Mouse (Mus musculus) embryonic facial prominence, embryonic 15.5 days (tissue): ENCODE data around the gene Cdca7l. TPM values are rescaled to one million over a fixed set of nuclear protein-coding genes. Genes with fewer than 3 reads are reported as not detected.
"Not testable (repeated sequence)": the region's sequence is repeated elsewhere in the genome, so short reads cannot be mapped to it uniquely, and the experiment has no call there.

Experiments
- ATAC-seq: fragments of 200-750 bp; cut with Nextera tagmentation; 2 replicates; pipeline ENCODE4 v1.8.0; 2017; ENCODE audit warnings: low read depth, moderate TSS enrichment; ENCODE audit not compliant: insufficient number of reproducible peaks, low FRiP score, low TSS enrichment
- H3K27ac ChIP-seq: fragments of 300-500 bp; sonication (generic); replicated peaks from 2 replicates; pipeline ENCODE4 v1.5.1; 2015; ENCODE audit warnings: mild to moderate bottlenecking, inconsistent platforms
- H3K27me3 ChIP-seq: fragments of 300-500 bp; sonication (generic); 2 replicates; pipeline ENCODE4 v1.6.1; 2015; ENCODE audit warnings: inconsistent platforms
- H3K36me3 ChIP-seq: fragments of 300-500 bp; sonication (generic); 2 replicates; pipeline ENCODE4 v1.6.1; 2015; ENCODE audit warnings: mild to moderate bottlenecking, inconsistent platforms
- H3K4me1 ChIP-seq: fragments of 300-500 bp; sonication (generic); 2 replicates; pipeline ENCODE4 v1.6.1; 2015; ENCODE audit warnings: inconsistent platforms
- H3K4me2 ChIP-seq: fragments of 300-500 bp; sonication (generic); replicated peaks from 2 replicates; pipeline ENCODE4 v1.6.1; 2015; ENCODE audit warnings: mild to moderate bottlenecking, inconsistent platforms
- H3K4me3 ChIP-seq: fragments of 300-500 bp; sonication (generic); replicated peaks from 2 replicates; pipeline ENCODE4 v1.5.1; 2015; ENCODE audit warnings: mild to moderate bottlenecking, inconsistent platforms
- H3K9ac ChIP-seq: fragments of 300-500 bp; sonication (generic); 2 replicates; pipeline ENCODE4 v1.6.1; 2015; ENCODE audit warnings: inconsistent platforms
- H3K9me3 ChIP-seq: fragments of 300-500 bp; sonication (generic); replicated peaks from 2 replicates; pipeline ENCODE4 v1.6.1; 2016; ENCODE audit warnings: inconsistent platforms
- WGBS: fragments of 180-500 bp; shearing (Covaris S2); methylation state at CpG from one replicate; pipeline ENCODE4 v1.1.7; 2015; 5-methylcytosine and 5-hydroxymethylcytosine counted together
- polyA plus RNA-seq: library from polyadenylated mRNA; unstranded; fragments of >200 nt; fragmentation: Nextera tagmentation; extraction: Ambion mirVana; gene quantifications from 2 replicates; pipeline ENCODE4 v1.2.1, GENCODE M21; 2015

The Cdca7l gene
- polyA plus RNA-seq, 1 experiment from 2014 or later, result 32.5 TPM

DNA sequence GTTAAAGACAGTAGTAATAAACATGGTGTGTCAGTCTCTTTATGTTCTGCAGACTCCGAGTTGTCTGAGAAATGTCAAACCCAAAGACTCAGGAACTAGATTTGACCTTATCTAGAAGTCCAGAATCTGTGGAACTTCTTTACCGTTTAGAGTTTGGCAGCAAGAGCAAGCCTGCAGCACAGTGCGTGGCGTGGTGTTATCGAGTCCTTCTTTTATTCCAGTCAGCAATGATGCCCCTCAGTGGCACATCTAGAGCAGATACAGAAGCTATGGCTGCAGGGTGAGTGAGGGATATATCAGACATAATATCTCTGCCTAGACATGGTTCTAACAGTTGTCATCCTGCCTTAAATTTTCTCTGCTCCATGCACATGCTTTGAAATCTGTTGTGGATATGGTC lies 58.6 kb downstream of the Cdca7l start:
- Histone ChIP-seq H3K27me3 (no peaks in the 10 kb centered on the region), H3K4me2 (no peak overlapping the region), H3K36me3 (peaks cover 8% of the 10 kb centered on the region; the same call in 1 of the 2 replicates), H3K9ac (no peak overlapping the region), H3K9me3 (no peaks in the 10 kb centered on the region), H3K4me1 (no peaks in the 10 kb centered on the region), H3K4me3 (no peak overlapping the region), H3K27ac (no peak overlapping the region)
- WGBS, result 76% methylated on average over 5 of the region's 5 CpGs
- ATAC-seq, result no peak

DNA sequence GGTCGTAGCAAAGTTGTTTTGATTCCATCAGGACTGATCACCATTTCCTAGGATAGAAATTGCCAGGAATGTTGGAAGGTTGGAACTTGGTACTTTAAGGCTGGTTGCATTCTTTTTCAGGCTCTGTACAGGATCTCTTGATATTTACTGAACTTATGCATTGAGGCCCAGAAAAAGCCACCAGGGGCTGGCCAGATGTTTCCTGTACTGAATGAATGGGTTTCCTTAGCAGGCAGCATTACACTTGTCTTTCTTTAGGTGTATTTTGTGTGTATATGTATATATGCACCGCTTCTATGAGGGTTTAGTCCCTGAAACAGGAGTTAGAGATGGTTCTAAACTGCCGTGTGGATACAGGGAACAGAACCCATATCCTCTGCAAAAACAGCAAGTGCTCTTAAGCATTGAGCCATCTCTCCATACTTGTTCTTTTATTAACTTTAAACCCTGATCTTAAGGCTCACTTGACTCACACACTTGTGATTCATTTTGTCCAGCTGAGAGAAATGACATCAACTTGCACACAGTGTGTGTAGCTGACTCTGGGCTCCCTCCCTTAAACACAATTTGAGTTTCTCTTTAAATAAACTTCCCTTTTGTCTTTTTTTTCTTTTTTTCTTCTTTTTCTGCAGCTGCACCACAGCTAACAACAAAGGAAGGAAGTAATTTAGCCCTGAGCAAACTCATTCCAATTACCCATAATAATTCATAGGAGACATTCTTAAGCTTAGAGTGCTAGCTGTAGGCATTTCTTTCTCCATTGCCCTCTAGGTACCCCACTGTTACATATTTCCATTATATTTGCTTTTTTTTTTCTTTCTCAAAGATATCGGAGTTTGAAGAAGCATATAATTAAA lies 63.8 kb downstream of the Cdca7l start:
- Histone ChIP-seq H3K4me3 (no peak overlapping the region), H3K36me3 (peaks cover 20% of the 10 kb centered on the region; the same call in 1 of the 2 replicates), H3K9me3 (no peaks in the 10 kb centered on the region), H3K4me1 (no peaks in the 10 kb centered on the region), H3K27ac (no peak overlapping the region), H3K27me3 (no peaks in the 10 kb centered on the region), H3K4me2 (no peak overlapping the region), H3K9ac (no peak overlapping the region)
- WGBS, result 76% methylated on average over 4 of the region's 4 CpGs
- ATAC-seq, result no peak

DNA sequence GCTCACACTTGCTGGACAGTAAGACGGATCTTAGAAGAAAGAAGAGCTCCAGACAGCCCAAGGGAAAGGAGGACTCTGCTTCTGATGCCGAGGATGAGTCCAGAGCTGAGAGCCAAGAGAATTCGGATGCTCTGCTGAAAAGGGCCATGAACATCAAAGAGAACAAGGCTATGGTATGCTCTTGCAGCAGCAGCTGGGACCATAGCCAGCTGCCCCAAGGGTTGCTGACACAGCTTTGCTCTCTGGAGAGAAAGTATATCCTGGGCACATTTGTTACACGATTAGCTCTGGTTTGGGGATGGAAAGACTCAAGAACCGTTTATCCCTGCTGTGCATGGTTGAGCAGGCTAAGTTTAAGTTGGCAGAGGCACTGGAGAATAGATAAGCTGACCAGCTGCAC lies 68.2 kb downstream of the Cdca7l start:
- Histone ChIP-seq H3K9me3 (no peaks in the 10 kb centered on the region), H3K27me3 (no peaks in the 10 kb centered on the region), H3K4me2 (no peak overlapping the region), H3K4me3 (no peak overlapping the region), H3K36me3 (peaks cover 41% of the 10 kb centered on the region), H3K9ac (no peak overlapping the region), H3K27ac (no peak overlapping the region), H3K4me1 (no peaks in the 10 kb centered on the region)
- 48% methylated on average over 5 of the region's 5 CpGs for WGBS
- ATAC-seq, result peak; percentile 51; the same call in 1 of the 2 replicates

DNA sequence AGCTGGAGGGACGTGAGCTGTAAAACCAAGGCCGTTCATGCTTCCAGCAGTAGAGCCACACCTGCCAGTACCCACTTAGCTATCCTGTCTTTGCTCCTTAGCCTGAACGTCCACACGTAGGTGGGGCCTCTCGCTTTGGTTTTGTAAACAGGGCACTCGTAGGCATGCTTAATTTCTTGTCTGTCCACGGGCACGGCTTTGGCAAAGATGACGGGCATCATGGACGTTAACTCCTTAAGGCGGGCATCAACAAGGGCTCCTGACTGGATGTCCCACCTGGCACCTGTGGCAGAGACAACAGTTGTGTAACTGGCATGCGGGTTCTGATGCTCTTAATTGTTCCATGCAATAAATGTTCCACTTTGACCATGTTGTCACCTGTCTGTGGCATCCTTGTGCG lies 74.3 kb downstream of the Cdca7l start:
- ATAC-seq, result no peak
- H3K36me3 ChIP-seq, result peaks cover 25% of the 10 kb centered on the region
- 91% methylated on average over 13 of the region's 13 CpGs for WGBS

DNA sequence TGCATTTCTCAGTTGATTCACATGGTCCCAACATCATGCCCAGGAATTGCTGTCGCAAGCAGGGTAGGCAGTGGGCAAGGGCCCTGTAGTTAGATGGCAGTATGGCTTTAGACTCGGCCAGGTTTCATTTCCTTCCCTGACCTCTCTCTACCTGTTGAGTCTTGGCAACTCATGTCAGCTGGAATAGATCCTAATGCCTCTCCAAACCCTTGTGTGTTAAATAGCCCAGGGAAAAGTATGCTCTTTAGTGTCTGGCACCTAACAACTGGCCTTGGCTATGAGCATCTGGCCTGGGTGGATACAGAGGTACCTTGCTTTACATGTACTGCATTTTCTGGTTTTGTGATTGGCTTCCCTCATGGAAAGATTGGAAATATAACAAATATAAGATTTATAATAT lies 80.5 kb downstream of the Cdca7l start:
- H3K36me3 ChIP-seq, result no peaks in the 10 kb centered on the region
- H3K4me3 ChIP-seq, result no peak overlapping the region
- H3K27ac ChIP-seq, result no peak overlapping the region
- no peaks in the 10 kb centered on the region for H3K9me3 ChIP-seq
- no peak overlapping the region for H3K9ac ChIP-seq
- no peaks in the 10 kb centered on the region for H3K4me1 ChIP-seq
- H3K4me2 ChIP-seq, result no peak overlapping the region
- H3K27me3 ChIP-seq, result no peaks in the 10 kb centered on the region
- 98% methylated on average over 2 of the region's 2 CpGs for WGBS
- ATAC-seq, result no peak

More for the DNA sequence above, 74.3 kb downstream of the Cdca7l start:
- no peak overlapping the region for H3K4me3 ChIP-seq
- H3K4me2 ChIP-seq, result no peak overlapping the region
- H3K4me1 ChIP-seq, result no peaks in the 10 kb centered on the region
- no peaks in the 10 kb centered on the region for H3K27me3 ChIP-seq
- no peak overlapping the region for H3K27ac ChIP-seq
- no peaks in the 10 kb centered on the region for H3K9me3 ChIP-seq
- H3K9ac ChIP-seq, result no peak overlapping the region

DNA sequence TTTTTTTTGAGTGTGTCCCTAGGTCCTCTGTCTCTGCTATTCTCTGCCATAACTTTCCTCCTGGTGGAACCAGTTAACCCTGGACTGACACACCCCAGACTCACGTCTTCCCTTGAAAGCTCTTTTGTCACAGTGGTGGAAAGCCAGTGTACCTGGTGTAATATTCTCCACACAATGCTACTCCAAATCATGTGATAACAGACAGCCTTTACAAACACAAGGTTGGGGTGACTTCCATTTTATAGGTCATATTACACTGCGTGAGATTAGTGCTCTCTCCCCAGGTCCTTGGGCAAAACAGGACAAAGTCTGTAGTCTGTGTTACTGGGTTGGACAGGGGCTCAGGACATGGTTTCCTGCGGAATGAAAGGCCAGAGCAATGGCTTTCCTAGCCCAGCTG lies 83.3 kb downstream of the Cdca7l start:
- 67% methylated on average over 3 of the region's 3 CpGs for WGBS
- no peak for ATAC-seq
- no peaks in the 10 kb centered on the region for H3K27me3 ChIP-seq
- no peaks in the 10 kb centered on the region for H3K4me1 ChIP-seq
- no peak overlapping the region for H3K4me3 ChIP-seq
- H3K9ac ChIP-seq, result no peak overlapping the region
- no peaks in the 10 kb centered on the region for H3K36me3 ChIP-seq
- no peaks in the 10 kb centered on the region for H3K9me3 ChIP-seq
- H3K4me2 ChIP-seq, result no peak overlapping the region
- H3K27ac ChIP-seq, result no peak overlapping the region

DNA sequence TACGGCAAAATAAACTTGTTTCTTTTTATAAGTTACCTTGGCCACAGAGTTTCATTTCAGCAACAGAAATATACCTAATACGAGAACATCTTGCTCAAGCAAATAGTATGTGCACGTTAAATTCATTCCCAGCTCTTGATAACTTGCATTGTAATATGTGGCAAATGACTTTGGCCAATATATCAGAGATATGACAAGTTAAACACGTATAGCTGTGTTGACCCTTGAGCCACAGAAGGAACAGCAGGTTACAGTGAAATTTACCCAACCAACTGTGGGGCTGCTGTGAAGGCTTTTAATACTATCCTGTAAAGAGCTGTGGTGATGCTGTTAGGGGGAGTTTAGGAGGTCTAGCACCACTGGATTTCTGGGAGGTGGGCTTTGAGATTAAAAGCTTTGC lies 96.7 kb downstream of the Cdca7l start:
- H3K36me3 ChIP-seq, H3K27ac ChIP-seq, H3K4me2 ChIP-seq, H3K9me3 ChIP-seq, ATAC-seq, H3K27me3 ChIP-seq, H3K4me3 ChIP-seq, H3K4me1 ChIP-seq, H3K9ac ChIP-seq: not testable (repeated sequence)
- 100% methylated on average over 1 of the region's 4 CpGs for WGBS

DNA sequence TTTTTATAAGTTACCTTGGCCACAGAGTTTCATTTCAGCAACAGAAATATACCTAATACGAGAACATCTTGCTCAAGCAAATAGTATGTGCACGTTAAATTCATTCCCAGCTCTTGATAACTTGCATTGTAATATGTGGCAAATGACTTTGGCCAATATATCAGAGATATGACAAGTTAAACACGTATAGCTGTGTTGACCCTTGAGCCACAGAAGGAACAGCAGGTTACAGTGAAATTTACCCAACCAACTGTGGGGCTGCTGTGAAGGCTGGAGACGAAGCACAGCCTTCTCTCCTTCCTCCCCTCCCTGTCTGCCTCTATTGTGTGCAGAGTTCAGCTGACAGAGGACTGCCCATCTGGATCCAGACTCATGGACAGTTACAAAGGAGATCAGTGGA lies 97.3 kb downstream of the Cdca7l start:
- not testable (repeated sequence) for H3K4me1 ChIP-seq, H3K27ac ChIP-seq, H3K36me3 ChIP-seq, H3K9me3 ChIP-seq, H3K27me3 ChIP-seq, H3K4me3 ChIP-seq, H3K4me2 ChIP-seq, ATAC-seq, H3K9ac ChIP-seq
- 69% methylated on average over 2 of the region's 4 CpGs for WGBS

DNA sequence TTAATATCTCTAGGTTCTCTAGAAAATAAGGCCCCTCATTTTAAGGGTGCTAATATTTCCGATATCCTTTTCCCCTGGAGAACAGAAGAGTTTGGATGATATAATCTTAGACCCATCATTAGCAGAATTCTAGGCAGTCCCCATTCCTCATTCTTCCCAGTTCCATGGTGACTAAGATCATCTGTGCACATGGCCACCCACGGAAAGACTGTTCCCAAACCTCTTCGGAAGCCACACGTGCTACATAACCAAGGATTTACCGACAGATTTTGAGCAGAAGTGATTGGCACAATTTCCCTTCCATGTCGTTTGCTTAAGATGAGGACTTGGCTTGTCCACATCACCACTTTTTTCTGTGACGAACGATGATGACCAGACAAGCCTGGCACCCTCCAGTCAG lies 99.6 kb downstream of the Cdca7l start:
- no peak overlapping the region for H3K4me3 ChIP-seq
- H3K9ac ChIP-seq, result no peak overlapping the region
- H3K4me1 ChIP-seq, result no peaks in the 10 kb centered on the region
- no peak for ATAC-seq
- H3K9me3 ChIP-seq, result no peaks in the 10 kb centered on the region
- no peak overlapping the region for H3K27ac ChIP-seq
- no peaks in the 10 kb centered on the region for H3K36me3 ChIP-seq
- H3K27me3 ChIP-seq, result no peaks in the 10 kb centered on the region
- WGBS, result 88% methylated on average over 8 of the region's 8 CpGs
- H3K4me2 ChIP-seq, result no peak overlapping the region

DNA sequence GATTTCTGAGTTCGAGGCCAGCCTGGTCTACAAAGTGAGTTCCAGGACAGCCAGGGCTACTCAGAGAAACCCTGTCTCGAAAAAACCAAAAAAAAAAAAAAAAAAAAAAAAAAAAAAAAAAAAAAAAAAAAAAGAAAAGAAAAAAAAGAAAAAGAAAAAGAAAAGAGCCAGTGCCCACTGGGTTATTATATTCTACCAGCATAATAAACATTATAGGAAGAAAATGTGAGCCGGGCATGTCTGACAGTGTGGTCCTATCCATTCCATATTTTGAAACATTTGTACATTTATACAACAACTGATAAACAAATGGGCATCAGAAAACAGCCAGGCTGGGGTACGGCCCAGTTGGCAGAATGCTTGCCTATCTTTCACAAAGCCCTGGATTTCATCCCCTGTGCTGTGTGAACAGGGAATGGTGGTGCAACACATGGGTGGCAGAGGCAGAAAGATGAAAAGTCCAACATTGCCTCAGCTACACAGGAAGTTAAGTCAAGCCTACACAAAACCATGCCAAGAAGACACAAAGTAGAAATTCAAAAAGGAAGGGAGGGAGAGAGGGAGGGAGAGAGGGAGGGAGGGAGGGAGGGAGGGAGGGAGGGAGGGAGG lies 101.2 kb downstream of the Cdca7l start:
- H3K27ac ChIP-seq, H3K9ac ChIP-seq, H3K4me2 ChIP-seq, H3K36me3 ChIP-seq, ATAC-seq, H3K4me1 ChIP-seq, H3K27me3 ChIP-seq, H3K4me3 ChIP-seq, H3K9me3 ChIP-seq: not testable (repeated sequence)
- 76% methylated on average over 4 of the region's 4 CpGs for WGBS

DNA sequence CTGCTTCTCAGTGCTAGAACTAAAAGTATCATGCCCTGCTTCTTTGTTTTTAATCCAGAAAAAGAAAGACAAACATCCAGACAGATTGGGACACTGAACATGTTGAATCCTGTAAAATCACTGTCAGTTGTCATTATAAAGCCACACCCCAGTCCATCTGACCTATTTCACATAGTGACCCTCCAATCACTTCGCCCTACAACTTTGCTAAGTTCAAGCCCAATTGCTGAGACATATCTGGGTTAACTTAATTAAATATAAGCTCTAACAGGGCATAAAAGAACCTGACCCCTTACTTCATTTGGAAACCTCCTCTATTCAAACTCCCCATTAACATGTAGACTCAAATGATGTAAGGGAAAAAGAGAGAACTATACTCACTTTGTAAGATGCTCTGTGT lies 107.3 kb downstream of the Cdca7l start:
- Histone ChIP-seq H3K27me3 (no peaks in the 10 kb centered on the region), H3K4me3 (no peak overlapping the region), H3K4me2 (no peak overlapping the region), H3K9ac (no peak overlapping the region), H3K36me3 (no peaks in the 10 kb centered on the region), H3K9me3 (no peaks in the 10 kb centered on the region), H3K4me1 (no peaks in the 10 kb centered on the region), H3K27ac (no peak overlapping the region)
- WGBS, result 78% methylated on average over 1 of the region's 1 CpGs
- ATAC-seq, result no peak
